Mouse (Mus musculus): ENCODE measurements around the gene Plau. TPM values are rescaled to one million over a fixed set of nuclear protein-coding genes. Genes with fewer than 3 reads are reported as not detected.

The Plau gene
- polyA plus RNA-seq, 1 experiment from 2014 or later = 0.15 TPM

- no peak overlapping the region for H3K9ac ChIP-seq
- no peaks in the 10 kb centered on the region for H3K4me1 ChIP-seq
- ATAC-seq (ENCODE audit: low FRiP score) = no peak
- no peaks in the 10 kb centered on the region for H3K9me3 ChIP-seq
- H3K36me3 ChIP-seq (replicated peaks) = no peaks in the 10 kb centered on the region
- no peaks in the 10 kb centered on the region for H3K27me3 ChIP-seq
- no peak overlapping the region for H3K27ac ChIP-seq
- WGBS = 75% methylated on average over 2 of the region's 2 CpGs
- H3K4me2 ChIP-seq = no peak overlapping the region
- no peak overlapping the region for H3K4me3 ChIP-seq (replicated peaks)
Measured at GRCm38 (mm10) chr14:20861152-20861551, 24.7 kb downstream of the Plau start.

DNA sequence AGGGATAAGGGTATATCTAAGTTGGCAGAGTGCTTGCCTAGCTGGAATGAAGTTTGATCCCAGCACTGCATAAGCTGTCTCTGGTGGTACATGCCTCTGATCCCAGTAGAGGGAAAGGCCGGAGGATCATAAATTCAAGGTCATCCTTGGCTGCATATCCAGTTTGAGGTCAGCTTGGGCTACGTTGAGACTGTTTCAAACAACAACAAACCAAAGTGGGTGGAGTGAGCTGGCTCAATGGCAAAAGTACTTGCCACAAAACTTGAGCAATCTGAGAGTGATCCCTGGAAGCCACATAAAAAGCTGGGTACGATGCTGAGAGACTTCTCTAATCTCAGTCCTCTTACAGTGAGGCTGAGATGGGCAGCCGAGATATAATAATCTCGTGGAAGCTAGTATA is 25.1 kb downstream of the Plau start:
- Histone ChIP-seq H3K27ac (no peak overlapping the region), H3K4me2 (no peak overlapping the region), H3K36me3 (replicated peaks) (no peaks in the 10 kb centered on the region), H3K4me3 (replicated peaks) (no peak overlapping the region), H3K4me1 (no peaks in the 10 kb centered on the region), H3K27me3 (no peaks in the 10 kb centered on the region), H3K9me3 (no peaks in the 10 kb centered on the region), H3K9ac (no peak overlapping the region)
- no peak for ATAC-seq (ENCODE audit: low FRiP score)
- WGBS = 80% methylated on average over 5 of the region's 5 CpGs

- Histone ChIP-seq H3K27me3 (no peaks in the 10 kb centered on the region), H3K4me3 (replicated peaks) (no peak overlapping the region), H3K9ac (no peak overlapping the region), H3K27ac (no peak overlapping the region), H3K9me3 (no peaks in the 10 kb centered on the region), H3K4me2 (no peak overlapping the region), H3K36me3 (replicated peaks) (no peaks in the 10 kb centered on the region), H3K4me1 (no peaks in the 10 kb centered on the region)
- ATAC-seq (ENCODE audit: low FRiP score) = no peak
- WGBS = 75% methylated on average over 6 of the region's 6 CpGs
Measured at GRCm38 (mm10) chr14:20863306-20864065, 27.0 kb downstream of the Plau start.

DNA sequence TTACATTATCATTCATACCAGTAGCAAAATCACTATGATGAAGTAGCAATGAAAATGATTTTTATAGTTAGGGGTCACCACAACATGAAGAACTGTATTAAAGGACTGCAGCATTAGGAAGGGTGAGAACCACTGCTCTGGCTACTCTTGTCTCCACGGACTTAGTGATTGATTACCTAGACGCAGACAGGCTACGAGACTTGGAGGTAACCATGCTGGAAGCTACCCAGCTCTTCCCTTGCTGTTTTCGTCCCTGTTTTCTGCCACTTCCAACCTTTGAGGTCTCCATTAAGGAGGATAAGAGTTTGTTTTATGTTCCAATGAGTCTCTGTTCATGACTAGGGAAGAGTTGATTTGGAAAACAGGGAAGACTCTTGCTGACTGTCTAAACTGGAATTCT is 27.7 kb downstream of the Plau start:
- Histone ChIP-seq H3K9ac (no peak overlapping the region), H3K27me3 (no peaks in the 10 kb centered on the region), H3K9me3 (no peaks in the 10 kb centered on the region), H3K4me1 (no peaks in the 10 kb centered on the region), H3K4me3 (replicated peaks) (no peak overlapping the region), H3K4me2 (no peak overlapping the region), H3K27ac (no peak overlapping the region), H3K36me3 (replicated peaks) (no peaks in the 10 kb centered on the region)
- 86% methylated on average over 4 of the region's 4 CpGs for WGBS
- no peak for ATAC-seq (ENCODE audit: low FRiP score)

DNA sequence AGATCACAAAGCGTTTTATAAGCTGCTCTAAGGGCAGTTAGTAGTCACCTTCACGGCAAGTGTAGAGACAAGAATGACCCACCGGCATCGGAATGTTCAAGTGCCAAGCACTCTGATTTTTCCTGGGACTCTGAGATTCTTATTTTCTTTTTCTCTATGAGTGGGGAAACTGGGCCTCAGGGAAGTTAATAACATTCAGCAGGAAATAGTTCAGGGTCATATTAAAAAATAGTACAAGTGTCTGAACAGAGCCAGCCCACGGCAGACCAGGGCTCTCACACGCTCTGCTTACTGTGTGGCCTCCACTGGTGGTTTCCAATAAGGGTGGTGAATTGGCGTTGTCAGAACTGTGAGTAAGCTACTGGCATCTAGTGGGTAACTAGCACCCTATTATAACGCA is 29.1 kb downstream of the Plau start:
- no peaks in the 10 kb centered on the region for H3K9me3 ChIP-seq
- H3K4me3 ChIP-seq (replicated peaks) = no peak overlapping the region
- H3K9ac ChIP-seq = no peak overlapping the region
- no peaks in the 10 kb centered on the region for H3K36me3 ChIP-seq (replicated peaks)
- H3K4me1 ChIP-seq = no peaks in the 10 kb centered on the region
- H3K27me3 ChIP-seq = no peaks in the 10 kb centered on the region
- no peak overlapping the region for H3K27ac ChIP-seq
- ATAC-seq (ENCODE audit: low FRiP score) = no peak
- 91% methylated on average over 8 of the region's 8 CpGs for WGBS
- H3K4me2 ChIP-seq = no peak overlapping the region

DNA sequence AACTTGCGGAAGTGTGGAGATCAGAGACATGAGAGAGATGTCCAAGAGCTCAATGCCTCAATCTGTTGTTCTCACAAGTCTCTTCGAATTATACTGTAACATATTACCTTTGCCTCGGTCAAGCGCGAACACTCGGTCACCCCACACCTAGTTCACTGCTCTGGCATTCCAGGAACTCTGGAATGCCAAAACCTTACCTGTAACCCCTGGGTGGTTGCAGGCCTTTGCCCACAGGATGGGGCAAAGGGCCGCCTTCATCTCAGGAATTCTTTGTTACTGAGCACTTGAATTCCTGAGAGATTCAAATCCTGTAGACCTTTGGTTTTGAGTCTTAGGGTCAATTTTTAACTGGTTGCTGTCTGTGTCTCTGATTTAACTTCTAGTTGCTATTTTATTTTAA is 29.9 kb downstream of the Plau start:
- 94% methylated on average over 7 of the region's 7 CpGs for WGBS

GRCm38 (mm10) chr14:20870110-20870509 is 33.6 kb downstream of the Plau start:
- H3K9me3 ChIP-seq = no peaks in the 10 kb centered on the region
- H3K27me3 ChIP-seq = peaks cover 4% of the 10 kb centered on the region; the same call in 1 of the 2 replicates
- WGBS = 89% methylated on average over 3 of the region's 3 CpGs
- no peak overlapping the region for H3K4me3 ChIP-seq (replicated peaks)
- no peak for ATAC-seq (ENCODE audit: low FRiP score)
- H3K9ac ChIP-seq = no peak overlapping the region
- H3K4me2 ChIP-seq = no peak overlapping the region
- no peaks in the 10 kb centered on the region for H3K36me3 ChIP-seq (replicated peaks)
- H3K4me1 ChIP-seq = no peaks in the 10 kb centered on the region
- H3K27ac ChIP-seq = no peak overlapping the region

More for the DNA sequence above, 29.9 kb downstream of the Plau start:
- Histone ChIP-seq H3K27me3 (no peaks in the 10 kb centered on the region), H3K9ac (no peak overlapping the region), H3K27ac (no peak overlapping the region), H3K9me3 (no peaks in the 10 kb centered on the region), H3K4me3 (replicated peaks) (no peak overlapping the region), H3K36me3 (replicated peaks) (no peaks in the 10 kb centered on the region), H3K4me2 (no peak overlapping the region), H3K4me1 (no peaks in the 10 kb centered on the region)
- ATAC-seq (ENCODE audit: low FRiP score) = no peak

DNA sequence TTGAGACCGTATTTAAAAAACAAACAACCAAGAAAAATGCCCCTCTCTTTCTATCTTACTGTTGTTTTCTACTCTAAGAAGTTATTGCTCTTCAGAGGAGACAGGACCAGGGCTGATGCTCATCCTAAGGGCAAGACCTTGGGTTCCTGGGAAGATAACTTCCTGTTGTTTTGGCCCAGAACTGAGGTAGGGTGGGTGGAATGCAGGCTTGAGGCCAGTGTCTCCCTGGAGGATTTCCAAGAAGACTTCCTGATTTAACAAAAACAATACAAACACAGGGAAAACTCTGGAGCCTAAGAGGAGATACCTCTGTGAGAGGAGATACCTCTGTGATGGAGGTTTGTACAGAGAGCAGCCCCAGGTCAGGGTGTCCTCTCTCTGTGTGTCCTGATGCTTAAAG is 35.0 kb downstream of the Plau start:
- peaks cover 4% of the 10 kb centered on the region; the same call in 1 of the 2 replicates for H3K27me3 ChIP-seq
- no peak for ATAC-seq (ENCODE audit: low FRiP score)

GRCm38 (mm10) chr14:20873307-20873706 is 36.8 kb downstream of the Plau start:
- Histone ChIP-seq H3K27me3 (peaks cover 4% of the 10 kb centered on the region; the same call in 1 of the 2 replicates), H3K9ac (no peak overlapping the region), H3K27ac (no peak overlapping the region), H3K4me2 (no peak overlapping the region), H3K4me3 (replicated peaks) (no peak overlapping the region), H3K4me1 (no peaks in the 10 kb centered on the region), H3K9me3 (no peaks in the 10 kb centered on the region), H3K36me3 (replicated peaks) (no peaks in the 10 kb centered on the region)
- no peak for ATAC-seq (ENCODE audit: low FRiP score)
- 3% methylated on average over 8 of the region's 8 CpGs for WGBS

More for the DNA sequence above, 35.0 kb downstream of the Plau start:
- Histone ChIP-seq H3K4me2 (no peak overlapping the region), H3K4me3 (replicated peaks) (no peak overlapping the region), H3K36me3 (replicated peaks) (no peaks in the 10 kb centered on the region), H3K27ac (no peak overlapping the region), H3K9me3 (no peaks in the 10 kb centered on the region), H3K4me1 (no peaks in the 10 kb centered on the region), H3K9ac (no peak overlapping the region)
- WGBS = 90% methylated on average over 1 of the region's 1 CpGs

DNA sequence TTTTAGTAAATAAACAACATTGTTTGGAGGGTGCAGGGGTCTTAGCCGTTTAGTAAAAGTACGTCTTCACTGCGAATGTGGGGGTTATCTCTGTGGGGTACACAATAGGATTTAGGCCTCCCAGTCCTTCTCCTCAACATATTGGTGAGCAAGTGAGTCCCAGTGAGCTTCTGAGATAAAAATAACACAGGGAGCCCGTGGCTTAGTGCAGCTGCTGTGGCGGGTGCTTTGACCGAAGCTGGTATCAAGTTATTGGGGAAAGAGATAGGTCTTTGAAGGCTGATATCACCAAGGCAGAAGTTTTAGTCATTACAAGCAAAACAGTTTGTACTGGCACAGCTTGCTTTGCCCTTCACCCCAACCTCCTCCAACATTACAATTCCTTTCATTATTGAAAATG is 37.5 kb downstream of the Plau start:
- Histone ChIP-seq H3K27ac (no peak overlapping the region), H3K36me3 (replicated peaks) (no peaks in the 10 kb centered on the region), H3K4me1 (no peaks in the 10 kb centered on the region), H3K4me2 (no peak overlapping the region), H3K9ac (no peak overlapping the region), H3K4me3 (replicated peaks) (no peak overlapping the region), H3K27me3 (peaks cover 4% of the 10 kb centered on the region; the same call in 1 of the 2 replicates), H3K9me3 (no peaks in the 10 kb centered on the region)
- ATAC-seq (ENCODE audit: low FRiP score) = no peak
- 50% methylated on average over 6 of the region's 6 CpGs for WGBS

DNA sequence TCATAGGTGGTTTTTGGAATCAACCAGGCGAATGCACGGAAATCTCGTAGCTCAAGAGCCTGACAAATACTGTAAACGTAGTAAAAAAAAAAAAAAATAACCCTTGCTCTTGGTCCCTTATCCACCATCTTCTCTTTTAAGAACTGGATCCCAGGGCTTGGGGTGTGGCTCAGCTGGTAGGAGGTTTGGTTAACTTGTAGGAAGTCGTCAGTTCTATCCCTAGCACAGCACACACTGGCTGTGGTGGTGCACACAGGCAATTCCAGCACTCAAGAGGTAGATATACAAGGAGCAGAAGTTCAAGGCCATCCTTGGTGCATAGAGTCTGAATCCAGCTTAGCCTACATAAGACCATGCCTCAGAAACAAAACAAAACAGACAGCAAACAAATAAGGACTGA is 48.2 kb downstream of the Plau start:
- WGBS = 84% methylated on average over 5 of the region's 5 CpGs
- no peaks in the 10 kb centered on the region for H3K27me3 ChIP-seq
- no peak overlapping the region for H3K4me2 ChIP-seq
- H3K4me1 ChIP-seq = no peaks in the 10 kb centered on the region
- no peaks in the 10 kb centered on the region for H3K9me3 ChIP-seq
- no peaks in the 10 kb centered on the region for H3K36me3 ChIP-seq (replicated peaks)
- H3K4me3 ChIP-seq (replicated peaks) = no peak overlapping the region
- ATAC-seq (ENCODE audit: low FRiP score) = no peak
- no peak overlapping the region for H3K27ac ChIP-seq
- no peak overlapping the region for H3K9ac ChIP-seq

DNA sequence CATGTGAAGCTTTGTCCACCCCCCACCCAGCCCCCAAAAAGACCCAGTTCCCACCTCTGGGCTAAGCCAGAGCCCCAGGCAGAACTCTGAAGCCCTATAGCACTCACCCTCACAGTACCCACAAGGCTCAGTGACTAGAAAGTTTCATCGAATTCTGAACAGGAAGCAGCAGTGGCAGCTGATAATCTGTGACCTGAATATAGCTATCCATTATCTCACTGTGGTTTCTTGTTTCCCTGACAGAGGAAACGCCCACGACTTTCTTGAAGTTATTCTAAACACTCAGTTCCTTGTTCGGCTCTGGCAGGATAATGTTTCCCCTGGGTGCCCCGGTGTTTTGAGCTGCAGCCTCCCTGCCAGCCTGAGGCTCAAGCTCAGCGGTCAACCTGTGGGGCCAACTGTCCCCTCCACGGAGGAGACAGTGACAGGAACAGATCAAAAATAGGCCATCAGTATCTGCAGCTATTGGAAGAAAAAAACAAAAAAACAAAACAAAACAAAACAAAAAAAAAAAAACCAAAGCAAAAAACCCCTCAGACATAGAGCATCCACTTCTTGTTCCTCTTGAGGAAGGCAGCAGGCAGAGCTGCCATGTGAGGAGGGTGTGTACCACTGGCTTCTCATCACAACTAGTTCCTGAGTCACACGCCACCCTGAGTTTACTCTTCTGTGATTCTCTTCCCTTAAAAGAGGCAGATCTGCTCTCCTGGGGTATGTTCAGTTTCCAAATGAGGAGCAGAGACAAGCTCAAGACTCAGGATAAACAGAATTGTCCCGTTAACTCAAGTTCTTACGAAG is 48.8 kb downstream of the Plau start:
- Histone ChIP-seq H3K36me3 (replicated peaks) (no peaks in the 10 kb centered on the region), H3K4me2 (no peak overlapping the region), H3K9ac (no peak overlapping the region), H3K27ac (no peak overlapping the region), H3K4me3 (replicated peaks) (no peak overlapping the region), H3K4me1 (no peaks in the 10 kb centered on the region), H3K9me3 (no peaks in the 10 kb centered on the region), H3K27me3 (no peaks in the 10 kb centered on the region)
- no peak for ATAC-seq (ENCODE audit: low FRiP score)
- 35% methylated on average over 10 of the region's 10 CpGs for WGBS

- no peak overlapping the region for H3K4me2 ChIP-seq
- no peaks in the 10 kb centered on the region for H3K27me3 ChIP-seq
- ATAC-seq (ENCODE audit: low FRiP score) = no peak
- no peak overlapping the region for H3K27ac ChIP-seq
- no peaks in the 10 kb centered on the region for H3K4me1 ChIP-seq
- 15% methylated on average over 4 of the region's 4 CpGs for WGBS
- H3K9me3 ChIP-seq = no peaks in the 10 kb centered on the region
- no peaks in the 10 kb centered on the region for H3K36me3 ChIP-seq (replicated peaks)
- no peak overlapping the region for H3K4me3 ChIP-seq (replicated peaks)
- no peak overlapping the region for H3K9ac ChIP-seq
Measured at GRCm38 (mm10) chr14:20886266-20886665, 49.8 kb downstream of the Plau start.
